Mouse (Mus musculus) liver, embryonic 12.5 days (tissue): ENCODE measurements around the gene Gm26620. TPM values are rescaled to one million over a fixed set of nuclear protein-coding genes. Genes with fewer than 3 reads are reported as not detected.
A peak's percentile ranks its signal among the peaks of the same experiment; 100 is the strongest.

Experiments used
- ATAC-seq: fragments of 200-750 bp; cut with Nextera tagmentation; 2 replicates; pipeline ENCODE4 v1.8.0; 2017; ENCODE audit warnings: moderate number of reproducible peaks, mild to moderate bottlenecking, moderate library complexity
- H3K27ac ChIP-seq: fragments of 300-500 bp; sonication (generic); 2 replicates; pipeline ENCODE4 v1.5.1; 2016; ENCODE audit warnings: mild to moderate bottlenecking
- H3K27me3 ChIP-seq: fragments of 300-500 bp; sonication (generic); replicated peaks from 2 replicates; pipeline ENCODE4 v1.6.1; 2016; ENCODE audit warnings: mild to moderate bottlenecking, moderate library complexity
- H3K36me3 ChIP-seq: fragments of 300-500 bp; sonication (generic); 2 replicates; pipeline ENCODE4 v1.6.1; 2016; ENCODE audit warnings: mild to moderate bottlenecking, moderate library complexity
- H3K4me1 ChIP-seq: fragments of 300-500 bp; sonication (generic); 2 replicates; pipeline ENCODE4 v1.6.1; 2016
- H3K4me2 ChIP-seq: fragments of 300-500 bp; sonication (generic); 2 replicates; pipeline ENCODE4 v1.6.1; 2016; ENCODE audit warnings: mild to moderate bottlenecking, moderate library complexity
- H3K4me3 ChIP-seq: fragments of 300-500 bp; sonication (generic); 2 replicates; pipeline ENCODE4 v1.5.1; 2016; ENCODE audit warnings: mild to moderate bottlenecking, moderate library complexity
- H3K9ac ChIP-seq: fragments of 300-500 bp; sonication (generic); 2 replicates; pipeline ENCODE4 v1.6.1; 2016; ENCODE audit warnings: mild to moderate bottlenecking, moderate library complexity
- H3K9me3 ChIP-seq: fragments of 300-500 bp; sonication (generic); replicated peaks from 2 replicates; pipeline ENCODE4 v1.6.1; 2016; ENCODE audit warnings: mild to moderate bottlenecking, moderate library complexity
- WGBS: fragments of 180-500 bp; shearing (Covaris S2); methylation state at CpG from one replicate; pipeline ENCODE4 v1.1.7; 2016; ENCODE audit not compliant: insufficient replicate concordance; 5-methylcytosine and 5-hydroxymethylcytosine counted together
- polyA plus RNA-seq: library from polyadenylated mRNA; unstranded; fragments of >200 nt; fragmentation: Nextera tagmentation; extraction: Ambion mirVana; gene quantifications from 2 replicates; pipeline ENCODE4 v1.2.1, GENCODE M21; 2016

The Gm26620 gene
- polyA plus RNA-seq, 1 experiment from 2014 or later: 0.46 TPM

- Histone ChIP-seq H3K4me3 (no peak overlapping the region), H3K4me2 (peak overlapping the region; percentile 40), H3K27ac (no peak overlapping the region; the same call in 1 of the 2 replicates), H3K9ac (no peak overlapping the region), H3K36me3 (no peaks in the 10 kb centered on the region), H3K9me3 (no peaks in the 10 kb centered on the region), H3K4me1 (peaks cover 91% of the 10 kb centered on the region), H3K27me3 (no peaks in the 10 kb centered on the region)
- 62% methylated on average over 13 of the region's 13 CpGs for WGBS
- no peak for ATAC-seq
Observed at GRCm38 (mm10) chr1:170861671-170862434, 23.0 kb upstream of the Gm26620 start.

- H3K9me3 ChIP-seq: no peaks in the 10 kb centered on the region
- H3K4me2 ChIP-seq: peak overlapping the region; percentile 40
- H3K4me3 ChIP-seq: no peak overlapping the region
- no peaks in the 10 kb centered on the region for H3K27me3 ChIP-seq
- no peaks in the 10 kb centered on the region for H3K36me3 ChIP-seq
- ATAC-seq: no peak
- H3K9ac ChIP-seq: no peak overlapping the region; the same call in 1 of the 2 replicates
- WGBS: 29% methylated on average over 3 of the region's 3 CpGs
- H3K4me1 ChIP-seq: peaks cover 87% of the 10 kb centered on the region
- H3K27ac ChIP-seq: no peak overlapping the region; the same call in 1 of the 2 replicates
Observed at GRCm38 (mm10) chr1:170862435-170862717, 22.5 kb upstream of the Gm26620 start.

- Histone ChIP-seq H3K27me3 (no peaks in the 10 kb centered on the region), H3K4me2 (peak overlapping the region; percentile 40), H3K4me1 (peaks cover 81% of the 10 kb centered on the region), H3K9ac (0 out of 2 replicates have a peak overlapping the region, but pooled peaks have one; percentile 32), H3K4me3 (no peak overlapping the region), H3K9me3 (no peaks in the 10 kb centered on the region), H3K27ac (no peak overlapping the region; the same call in 1 of the 2 replicates), H3K36me3 (no peaks in the 10 kb centered on the region)
- ATAC-seq: no peak
- WGBS: 11% methylated on average over 4 of the region's 4 CpGs
Observed at GRCm38 (mm10) chr1:170863033-170863432, 21.8 kb upstream of the Gm26620 start.

- Histone ChIP-seq H3K9me3 (no peaks in the 10 kb centered on the region), H3K9ac (no peak overlapping the region), H3K4me2 (no peak overlapping the region), H3K27me3 (no peaks in the 10 kb centered on the region), H3K4me1 (peaks cover 74% of the 10 kb centered on the region), H3K27ac (no peak overlapping the region), H3K36me3 (no peaks in the 10 kb centered on the region), H3K4me3 (no peak overlapping the region)
- no peak for ATAC-seq
Observed at GRCm38 (mm10) chr1:170864234-170864633, 20.6 kb upstream of the Gm26620 start.

GRCm38 (mm10) chr1:170864754-170865153 is 20.1 kb upstream of the Gm26620 start:
- H3K9ac ChIP-seq: no peak overlapping the region
- H3K4me1 ChIP-seq: peaks cover 72% of the 10 kb centered on the region
- H3K4me3 ChIP-seq: no peak overlapping the region
- ATAC-seq: no peak
- 76% methylated on average over 3 of the region's 3 CpGs for WGBS
- no peak overlapping the region for H3K4me2 ChIP-seq
- no peaks in the 10 kb centered on the region for H3K36me3 ChIP-seq
- no peaks in the 10 kb centered on the region for H3K27me3 ChIP-seq
- H3K9me3 ChIP-seq: no peaks in the 10 kb centered on the region
- no peak overlapping the region for H3K27ac ChIP-seq

- peaks cover 69% of the 10 kb centered on the region for H3K4me1 ChIP-seq
- WGBS: 54% methylated on average over 5 of the region's 5 CpGs
- no peaks in the 10 kb centered on the region for H3K27me3 ChIP-seq
- H3K9ac ChIP-seq: no peak overlapping the region
- no peak overlapping the region for H3K27ac ChIP-seq
- no peaks in the 10 kb centered on the region for H3K9me3 ChIP-seq
- H3K36me3 ChIP-seq: no peaks in the 10 kb centered on the region
- no peak for ATAC-seq
- H3K4me3 ChIP-seq: no peak overlapping the region
- peak overlapping the region; percentile 29; the same call in 1 of the 2 replicates for H3K4me2 ChIP-seq
Observed at GRCm38 (mm10) chr1:170865406-170865805, 19.5 kb upstream of the Gm26620 start.

GRCm38 (mm10) chr1:170866992-170867690 is 17.7 kb upstream of the Gm26620 start:
- H3K4me2 ChIP-seq: peak overlapping the region; percentile 77
- peak overlapping the region; percentile 91 for H3K9ac ChIP-seq
- H3K27me3 ChIP-seq: no peaks in the 10 kb centered on the region
- H3K36me3 ChIP-seq: peaks cover 6% of the 10 kb centered on the region; the same call in 1 of the 2 replicates
- WGBS: 1% methylated on average over 30 of the region's 30 CpGs
- ATAC-seq: peak; percentile 70
- H3K27ac ChIP-seq: peak overlapping the region; percentile 91
- peaks cover 52% of the 10 kb centered on the region for H3K4me1 ChIP-seq
- H3K4me3 ChIP-seq: peak overlapping the region; percentile 96
- no peaks in the 10 kb centered on the region for H3K9me3 ChIP-seq

- Histone ChIP-seq H3K36me3 (peaks cover 10% of the 10 kb centered on the region; the same call in 1 of the 2 replicates), H3K4me3 (peak within 1 kb of the TSS; percentile 96), H3K27ac (peak within 1 kb of the TSS; percentile 91), H3K27me3 (no peaks in the 10 kb centered on the region), H3K4me1 (peaks cover 47% of the 10 kb centered on the region), H3K9me3 (no peaks in the 10 kb centered on the region), H3K9ac (peak within 1 kb of the TSS; percentile 91), H3K4me2 (peak within 1 kb of the TSS; percentile 77)
- WGBS: under 1% methylated on average over 25 of the region's 25 CpGs
- peak; percentile 80 for ATAC-seq
Observed at GRCm38 (mm10) chr1:170867691-170868105, 17.2 kb upstream of the Gm26620 start, which contains the start of gene Atf6. Gene Atf6, minus strand, starts transcription at chr1:170867771.

- H3K4me1 ChIP-seq: peaks cover 41% of the 10 kb centered on the region
Observed at GRCm38 (mm10) chr1:170868107-170868904, 16.6 kb upstream of the Gm26620 start.

GRCm38 (mm10) chr1:170868905-170869283 is 16.0 kb upstream of the Gm26620 start:
- Histone ChIP-seq H3K4me3 (peak overlapping the region; percentile 96), H3K9me3 (no peaks in the 10 kb centered on the region), H3K4me2 (peak overlapping the region; percentile 77), H3K27me3 (no peaks in the 10 kb centered on the region), H3K4me1 (peaks cover 35% of the 10 kb centered on the region), H3K9ac (peak overlapping the region; percentile 91), H3K27ac (peak overlapping the region; percentile 91), H3K36me3 (peaks cover 15% of the 10 kb centered on the region)
- 11% methylated on average over 14 of the region's 14 CpGs for WGBS
- no peak for ATAC-seq

More at GRCm38 (mm10) chr1:170868107-170868904, 16.6 kb upstream of the Gm26620 start:
- Histone ChIP-seq H3K4me3 (peak overlapping the region; percentile 96), H3K27ac (peak overlapping the region; percentile 91), H3K9me3 (no peaks in the 10 kb centered on the region), H3K27me3 (no peaks in the 10 kb centered on the region), H3K4me2 (peak overlapping the region; percentile 77), H3K36me3 (peaks cover 14% of the 10 kb centered on the region; the same call in 1 of the 2 replicates), H3K9ac (peak overlapping the region; percentile 91)
- ATAC-seq: peak; percentile 69
- under 1% methylated on average over 33 of the region's 33 CpGs for WGBS

GRCm38 (mm10) chr1:170871402-170871801 is 13.5 kb upstream of the Gm26620 start:
- Histone ChIP-seq H3K36me3 (peaks cover 29% of the 10 kb centered on the region), H3K27ac (no peak overlapping the region), H3K4me3 (no peak overlapping the region), H3K4me2 (no peak overlapping the region), H3K9me3 (no peaks in the 10 kb centered on the region), H3K27me3 (no peaks in the 10 kb centered on the region), H3K4me1 (peaks cover 20% of the 10 kb centered on the region), H3K9ac (no peak overlapping the region)
- ATAC-seq: no peak
- 78% methylated on average over 6 of the region's 6 CpGs for WGBS
